Mouse (Mus musculus): ENCODE results near the gene Fzd9. TPM values are rescaled to one million over a fixed set of nuclear protein-coding genes. Genes with fewer than 3 reads are reported as not detected.
"Not testable (repeated sequence)": the region's sequence is repeated elsewhere in the genome, so short reads cannot be mapped to it uniquely, and the experiment has no call there.

Fzd9 gene
- total RNA-seq, 2 experiments from 2014 or later, result 0.55 to 0.84 TPM

GRCm38 (mm10) chr5:135250186-135251078, 598 bp downstream of the Fzd9 start:
- peak in 1 of 2 experiments; percentile 35 for DNase-seq
- intact Hi-C loops (cut with DNase I), result no loop called here

- no peak for DNase-seq
- intact Hi-C loops (cut with DNase I), result no loop called here
Measured at GRCm38 (mm10) chr5:135248956-135249676, 1.9 kb downstream of the Fzd9 start.

GRCm38 (mm10) chr5:135247337-135247736, 3.7 kb downstream of the Fzd9 start:
- DNase-seq, result no peak
- intact Hi-C loops (cut with DNase I), result no loop called here

GRCm38 (mm10) chr5:135246531-135246930, 4.5 kb downstream of the Fzd9 start:
- DNase-seq, result no peak

GRCm38 (mm10) chr5:135243166-135243565, 7.9 kb downstream of the Fzd9 start:
- no peak for DNase-seq
- intact Hi-C loops (cut with DNase I), result no loop called here

More at GRCm38 (mm10) chr5:135246531-135246930, 4.5 kb downstream of the Fzd9 start:
- intact Hi-C loops (cut with DNase I), result no loop called here

- intact Hi-C loops (cut with DNase I), result no loop called here
- no peak for DNase-seq
Measured at GRCm38 (mm10) chr5:135242608-135243007, 8.4 kb downstream of the Fzd9 start.

- DNase-seq, result no peak
- intact Hi-C loops (cut with DNase I), result no loop called here
Measured at GRCm38 (mm10) chr5:135242136-135242535, 8.9 kb downstream of the Fzd9 start.

GRCm38 (mm10) chr5:135241474-135241873, 9.6 kb downstream of the Fzd9 start:
- DNase-seq, result no peak
- intact Hi-C loops (cut with DNase I), result no loop called here

GRCm38 (mm10) chr5:135238832-135239231, 12.2 kb downstream of the Fzd9 start:
- intact Hi-C loops (cut with DNase I), result loop anchor here (5.0 kb wide), 1 partner anchor 98 kb away; no protein-coding TSS in a partner anchor
- DNase-seq, result no peak

- DNase-seq, result peak; percentile 66 to 83
- intact Hi-C loops (cut with DNase I), result loop anchor here (1.0 to 5.0 kb wide), 2 partner anchors 50 to 101 kb away; no protein-coding TSS in a partner anchor
Measured at GRCm38 (mm10) chr5:135236571-135236970, 14.5 kb downstream of the Fzd9 start.

- intact Hi-C loops (cut with DNase I), result no loop called here
- no peak for DNase-seq
Measured at GRCm38 (mm10) chr5:135233166-135233920, 17.7 kb downstream of the Fzd9 start.

- no peak for DNase-seq
- intact Hi-C loops (cut with DNase I), result no loop called here
Measured at GRCm38 (mm10) chr5:135230186-135230585, 20.8 kb downstream of the Fzd9 start.

GRCm38 (mm10) chr5:135225879-135226278, 25.2 kb downstream of the Fzd9 start:
- DNase-seq; intact Hi-C loops (cut with DNase I): not testable (repeated sequence)

GRCm38 (mm10) chr5:135224169-135224568, 26.9 kb downstream of the Fzd9 start:
- intact Hi-C loops (cut with DNase I), result no loop called here
- DNase-seq, result no peak

GRCm38 (mm10) chr5:135222066-135222465, 29.0 kb downstream of the Fzd9 start:
- DNase-seq, result no peak
- intact Hi-C loops (cut with DNase I), result no loop called here

GRCm38 (mm10) chr5:135220941-135221340, 30.1 kb downstream of the Fzd9 start:
- no peak for DNase-seq
- intact Hi-C loops (cut with DNase I), result no loop called here

- no peak for DNase-seq
- intact Hi-C loops (cut with DNase I), result no loop called here
Measured at GRCm38 (mm10) chr5:135216871-135217270, 34.2 kb downstream of the Fzd9 start.

- intact Hi-C loops (cut with DNase I), result no loop called here
- no peak for DNase-seq
Measured at GRCm38 (mm10) chr5:135208197-135208596, 42.8 kb downstream of the Fzd9 start.

GRCm38 (mm10) chr5:135202763-135203162, 48.3 kb downstream of the Fzd9 start:
- intact Hi-C loops (cut with DNase I), result no loop called here
- peak in 1 of 2 experiments; percentile 57 for DNase-seq
